Mouse (Mus musculus) frontal cortex, postnatal 14 days (tissue): ENCODE measurements at regions not wholly inside any gene's neighbourhood (a gene's known extent, or its start where the extent isn't known, plus 50 kb on each side); places are given as distances from the start of the nearest gene placed in this dataset.

Experiments
- DNase-seq, 2 experiments: peaks; one replicate each; pipeline ENCODE4 v3.0.0; 2022; ENCODE audit warnings: low spot score in 2 of 2

GRCm38 (mm10) chr16:74984207-74984606 is 572.6 kb upstream of the Robo2 start:
- DNase-seq = no peak

DNA sequence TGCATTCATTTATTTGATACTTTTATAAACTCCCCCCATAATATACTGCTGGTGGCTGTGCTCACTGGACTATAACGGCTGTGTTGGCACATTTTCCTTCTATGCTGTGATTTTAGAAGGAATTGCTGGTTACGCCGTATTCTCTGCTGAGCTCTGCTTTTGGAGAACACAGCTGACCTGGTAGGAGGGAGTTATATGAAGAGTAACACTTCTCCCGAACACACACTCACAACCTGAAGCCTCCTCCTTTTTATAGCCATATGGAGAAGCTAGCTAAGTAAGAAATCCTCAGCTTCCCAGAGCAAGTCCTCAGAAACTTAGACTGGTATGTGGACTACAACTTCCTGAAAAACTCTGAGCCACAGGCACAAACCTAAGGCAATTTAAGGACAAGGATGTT is 554.5 kb upstream of the Robo2 start:
- DNase-seq = no peak

DNA sequence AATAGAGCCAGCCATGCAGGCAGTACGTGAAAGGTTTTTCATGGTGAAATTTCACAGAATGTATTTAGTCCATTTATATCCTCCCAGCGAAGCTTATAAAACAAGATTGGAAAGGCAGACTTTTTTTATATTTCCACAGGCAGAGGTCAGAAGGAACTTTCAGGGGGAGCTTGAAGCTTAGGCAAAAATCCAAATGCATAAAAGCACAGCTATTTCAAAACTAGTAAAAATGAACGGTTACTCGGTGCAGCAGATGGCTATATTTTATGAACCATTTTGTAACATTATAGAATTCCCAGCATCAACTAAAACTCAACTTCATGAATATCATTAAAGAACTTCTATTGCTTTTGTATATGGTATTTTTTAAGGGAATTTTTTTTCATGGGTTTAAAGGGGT is 518.1 kb upstream of the Robo2 start:
- no peak for DNase-seq

DNA sequence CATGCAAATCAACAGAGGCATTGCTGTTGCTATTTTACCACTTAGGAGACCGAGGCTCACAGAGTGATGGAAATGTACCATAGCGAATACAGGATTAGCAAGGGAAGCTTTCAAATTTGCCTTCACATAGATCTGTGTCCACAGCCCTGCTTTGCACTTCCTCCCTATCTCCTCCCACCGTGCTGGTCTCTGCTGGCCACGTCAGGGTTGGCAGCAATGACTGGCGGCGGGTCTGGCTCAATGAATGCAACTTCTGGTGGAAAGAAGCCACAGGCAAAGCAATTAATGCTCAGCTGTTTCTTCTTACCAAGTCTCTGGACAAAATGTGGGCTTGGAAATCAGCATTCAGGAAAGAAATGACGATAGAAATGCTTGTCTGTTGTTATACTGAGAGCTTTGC is 489.2 kb upstream of the Robo2 start:
- peak in 1 of 2 experiments; percentile 7 for DNase-seq

- DNase-seq = no peak
Observed at GRCm38 (mm10) chr16:74887724-74888123, 476.1 kb upstream of the Robo2 start.

DNA sequence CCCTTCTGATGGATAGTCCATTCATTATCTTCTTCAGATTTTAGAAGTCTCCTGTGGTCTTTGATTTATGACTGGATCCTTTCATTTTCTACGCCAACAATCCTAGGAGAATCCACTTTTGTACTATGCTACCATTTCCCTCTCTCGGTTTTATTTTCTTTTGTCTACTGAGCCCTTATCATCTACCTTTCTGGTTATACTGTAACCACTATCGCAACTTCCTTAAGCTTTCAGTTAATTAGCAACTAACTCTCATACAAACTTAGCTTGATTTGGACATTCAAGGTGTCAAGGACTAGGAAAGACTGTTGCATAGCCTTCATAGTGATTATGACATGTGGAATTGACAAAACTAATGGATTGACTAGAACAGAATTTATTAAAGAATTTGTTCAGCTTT is 467.0 kb upstream of the Robo2 start:
- DNase-seq = no peak

DNA sequence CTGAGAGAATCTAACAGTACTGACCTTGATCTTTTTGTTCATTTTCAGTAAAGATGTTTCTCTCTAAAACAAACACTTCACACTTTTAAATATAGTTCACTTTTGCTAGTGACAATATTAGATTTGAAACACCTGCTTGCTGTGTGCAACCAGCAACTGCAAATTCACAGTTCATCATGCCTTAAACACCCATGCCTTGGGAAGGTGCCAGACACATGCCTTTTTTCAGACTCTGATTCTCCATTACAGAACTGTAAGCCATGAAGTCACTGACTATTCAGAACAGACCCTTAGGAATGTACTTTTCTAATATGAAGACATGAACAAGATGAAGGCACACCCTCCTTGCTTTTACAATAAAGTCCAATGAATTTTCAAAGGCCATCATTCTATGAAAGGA is 462.1 kb upstream of the Robo2 start:
- DNase-seq = peak in 1 of 2 experiments; percentile 4

DNA sequence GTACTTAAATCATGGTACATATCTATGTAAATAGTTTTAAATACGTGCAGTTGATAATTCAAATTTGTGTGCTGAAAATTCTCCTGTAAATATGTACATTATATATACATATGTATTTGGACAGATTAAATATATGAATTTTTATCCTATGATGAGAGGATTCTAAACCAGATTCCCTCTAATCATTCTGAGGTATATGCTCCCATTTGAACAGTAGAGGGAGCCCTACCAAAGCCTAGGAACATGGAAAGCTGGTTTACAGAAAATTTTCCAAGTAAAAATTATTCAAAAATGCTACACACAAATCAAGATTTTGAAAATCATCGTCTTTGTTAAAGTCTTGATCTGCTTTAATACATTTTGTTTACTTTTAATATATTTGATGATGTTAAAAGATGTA is 446.1 kb upstream of the Robo2 start:
- DNase-seq = no peak

- no peak for DNase-seq
Observed at GRCm38 (mm10) chr16:74840006-74840405, 428.4 kb upstream of the Robo2 start.

- no peak for DNase-seq
Observed at GRCm38 (mm10) chr16:74814386-74814785, 402.8 kb upstream of the Robo2 start.

GRCm38 (mm10) chr16:74809154-74809825 is 397.7 kb upstream of the Robo2 start:
- DNase-seq = no peak

DNA sequence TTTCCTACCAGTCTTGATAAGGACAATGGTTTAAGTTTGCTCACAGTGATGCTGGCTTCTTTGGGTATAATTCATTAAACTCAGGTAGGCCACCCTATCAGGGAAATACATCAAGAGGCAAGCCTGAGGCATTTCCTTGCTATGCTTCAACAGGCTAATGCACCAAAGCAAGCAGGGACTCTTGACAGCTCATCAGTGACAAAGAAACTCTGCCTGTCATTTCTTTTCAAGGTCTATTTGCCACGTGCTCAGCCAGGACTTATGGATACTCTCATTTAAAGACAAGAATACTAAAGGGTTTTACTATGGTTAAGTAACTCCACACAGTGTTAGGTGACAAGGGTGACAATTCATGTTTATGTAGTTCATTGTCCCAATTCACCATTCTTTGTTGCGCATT is 395.1 kb upstream of the Robo2 start:
- no peak for DNase-seq

GRCm38 (mm10) chr16:74801296-74801695 is 389.7 kb upstream of the Robo2 start:
- peak; percentile 11 to 23 for DNase-seq

GRCm38 (mm10) chr16:74796303-74796653 is 384.7 kb upstream of the Robo2 start:
- DNase-seq = no peak

GRCm38 (mm10) chr16:74795360-74796302 is 384.0 kb upstream of the Robo2 start:
- no peak for DNase-seq

DNA sequence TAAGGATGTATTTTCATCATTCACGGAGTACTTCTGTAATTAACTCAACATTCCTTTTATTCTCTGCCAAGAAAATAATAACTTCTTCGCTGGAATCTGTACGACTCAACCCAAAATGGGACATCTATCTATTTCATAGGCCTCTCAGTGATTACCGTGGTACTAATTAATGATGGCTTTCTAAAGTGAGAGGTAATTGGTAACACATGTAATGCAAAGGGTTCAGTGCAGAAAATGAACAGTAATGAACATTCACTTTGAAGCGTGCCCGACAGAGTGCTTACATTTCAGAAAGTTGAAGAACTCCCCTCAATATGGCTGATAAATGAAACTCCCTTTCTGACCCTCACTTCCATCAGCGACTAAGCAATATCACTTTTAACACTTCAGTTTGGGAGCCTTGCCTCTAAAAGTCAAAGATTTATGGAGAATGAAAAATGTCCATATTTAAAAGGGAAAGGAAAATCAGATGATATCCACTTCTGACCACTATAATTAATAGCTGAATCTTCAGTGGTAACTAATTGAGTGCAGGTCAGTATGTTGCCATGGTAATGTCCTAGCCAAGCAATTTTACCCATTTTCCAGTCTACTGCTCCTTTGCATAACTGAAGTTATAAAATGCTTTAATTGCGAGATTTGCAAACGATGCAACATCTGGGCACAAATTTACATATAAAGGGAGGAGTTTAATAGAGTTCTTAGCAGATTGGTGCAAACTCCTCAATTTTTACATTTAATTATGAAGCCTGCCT is 373.9 kb upstream of the Robo2 start:
- no peak for DNase-seq

- DNase-seq = no peak
Observed at GRCm38 (mm10) chr16:74780388-74780787, 368.8 kb upstream of the Robo2 start.

- DNase-seq = no peak
Observed at GRCm38 (mm10) chr16:74768264-74768663, 356.6 kb upstream of the Robo2 start.

- DNase-seq = no peak
Observed at GRCm38 (mm10) chr16:74756720-74757345, 345.2 kb upstream of the Robo2 start.

DNA sequence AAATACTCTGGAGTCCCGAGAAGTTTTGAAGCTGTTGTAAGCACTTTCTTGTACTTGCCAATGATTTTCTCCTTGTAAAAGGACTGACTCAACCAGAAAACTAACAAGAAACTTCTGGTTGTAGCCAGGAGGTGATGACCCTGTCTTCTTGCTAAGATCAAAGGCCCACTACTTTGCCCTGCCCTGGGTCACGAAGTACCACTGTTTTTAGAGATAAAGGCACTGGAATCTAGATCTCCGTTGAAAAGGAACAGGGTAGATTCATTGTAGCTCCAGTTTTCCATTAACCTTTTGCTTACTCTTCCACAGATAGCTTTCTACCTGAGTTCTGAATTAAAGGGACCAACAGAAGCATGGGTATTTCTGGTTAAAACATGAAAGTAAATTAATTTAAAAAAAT is 339.3 kb upstream of the Robo2 start:
- no peak for DNase-seq

DNA sequence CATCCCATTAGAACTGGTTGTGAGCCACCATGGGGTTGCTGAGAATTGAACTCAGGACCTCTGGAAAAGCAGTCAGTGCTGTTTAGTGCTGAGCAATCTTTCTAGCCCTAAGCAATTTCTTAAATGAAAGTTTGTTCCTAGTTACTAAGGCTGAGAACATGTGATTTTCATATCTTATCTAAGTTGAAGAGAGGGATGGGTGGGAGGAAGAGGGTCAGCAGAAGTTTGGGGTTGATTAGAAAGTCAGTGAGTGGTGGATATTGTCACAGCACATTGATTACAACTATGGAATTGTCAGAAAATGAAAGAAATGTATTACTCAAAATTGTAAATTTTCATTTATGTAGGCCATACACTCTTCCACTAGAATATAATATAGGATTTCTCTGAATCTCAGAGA is 337.4 kb upstream of the Robo2 start:
- DNase-seq = no peak

GRCm38 (mm10) chr16:74743512-74743911 is 331.9 kb upstream of the Robo2 start:
- DNase-seq = no peak
